Mouse (Mus musculus) embryo, embryonic 11.5 days (tissue): Measurements from ENCODE around the gene Mup13.
"Not testable (repeated sequence)": the region's sequence is repeated elsewhere in the genome, so short reads cannot be mapped to it uniquely, and the experiment has no call there.

Source experiments
- DNase-seq: peaks from one replicate; pipeline ENCODE4 v3.0.0-alpha.2; 2012; ENCODE audit warnings: low read depth, low spot score

The Mup13 gene

GRCm38 (mm10) chr4:61228186-61228585 is at the start of gene Mup13:
Gene Mup13, minus strand, starts transcription at chr4:61228286.
- DNase-seq = not testable (repeated sequence)
